Mouse (Mus musculus): Measurements from ENCODE around the gene Scaf1.
A peak's percentile ranks its signal among the peaks of the same experiment; 100 is the strongest.

Gene Scaf1

DNA sequence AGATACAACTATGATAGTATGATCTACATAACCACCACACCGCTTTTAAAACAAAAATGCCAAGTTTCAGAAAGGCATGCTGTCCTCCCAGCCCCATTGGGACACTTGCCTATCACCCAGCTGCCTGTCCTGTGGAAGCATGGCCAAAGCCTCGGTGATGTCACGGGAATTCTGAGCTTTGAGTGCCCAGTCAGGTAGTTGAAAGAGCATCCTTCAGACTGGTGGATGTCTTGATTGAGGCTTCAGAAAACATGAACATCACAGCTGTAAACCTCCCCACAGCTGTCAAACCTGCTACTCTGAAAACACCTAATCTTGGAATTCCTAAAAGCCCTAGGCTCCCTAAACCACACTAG is 2.1 kb downstream of the Scaf1 start:
- no peak for DNase-seq (ENCODE audit: low spot score in 2 of 2)

DNA sequence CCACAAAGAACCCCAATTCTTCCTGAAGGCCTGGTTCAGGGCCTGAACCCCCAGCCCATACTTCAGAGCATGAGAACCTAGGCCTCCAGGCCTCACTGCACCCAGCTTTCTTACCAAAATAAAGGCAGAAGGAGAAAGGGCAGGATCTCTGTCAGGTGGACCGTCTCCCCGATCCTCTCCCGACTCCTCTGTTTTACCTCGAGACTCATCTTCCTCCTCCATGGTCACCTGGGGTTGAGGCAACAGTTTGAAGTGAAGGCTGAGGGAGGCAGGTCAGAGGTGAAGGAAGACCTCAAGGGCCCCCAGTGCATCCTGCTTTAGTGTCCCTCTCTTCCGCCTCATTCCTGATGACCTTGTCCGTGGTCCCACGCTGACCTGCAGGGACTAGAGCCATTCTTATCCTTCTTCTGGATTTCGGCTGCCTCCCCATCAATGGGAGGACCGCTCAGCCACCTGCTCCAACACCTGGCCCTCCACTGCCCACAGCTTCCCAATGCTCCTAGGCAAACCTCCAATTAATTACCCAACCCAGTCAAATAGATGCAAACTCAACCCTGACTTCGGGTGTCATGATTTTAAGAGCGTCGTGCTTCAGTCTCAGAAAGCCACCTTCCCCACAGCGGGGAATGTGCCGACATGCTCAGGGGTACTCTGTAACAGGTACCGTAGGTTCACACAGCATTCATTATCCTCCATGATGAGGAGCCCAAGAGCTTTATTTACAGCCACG is 2.6 kb downstream of the Scaf1 start:
- DNase-seq (ENCODE audit: low spot score in 2 of 2) = no peak

DNA sequence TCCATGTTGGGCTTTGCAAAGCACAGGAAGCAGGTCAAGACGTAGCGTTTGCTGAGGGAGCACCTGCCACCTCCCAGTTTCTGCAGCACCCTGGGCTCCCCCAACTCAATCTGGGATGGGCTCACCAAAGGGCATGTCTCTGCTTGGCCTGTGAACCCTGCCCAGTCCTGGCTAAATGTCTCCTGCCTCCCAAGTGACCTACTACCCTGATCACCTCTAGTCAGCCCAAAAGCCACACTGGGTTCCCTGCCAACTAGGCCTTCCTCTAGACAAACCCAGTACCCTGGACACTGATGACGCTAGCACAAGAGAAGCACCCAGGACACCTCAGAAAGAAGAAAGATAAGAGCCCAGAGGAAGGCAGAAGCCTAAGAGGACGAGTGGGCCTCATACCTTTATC is 3.3 kb downstream of the Scaf1 start:
- no peak for DNase-seq (ENCODE audit: low spot score in 2 of 2)

DNA sequence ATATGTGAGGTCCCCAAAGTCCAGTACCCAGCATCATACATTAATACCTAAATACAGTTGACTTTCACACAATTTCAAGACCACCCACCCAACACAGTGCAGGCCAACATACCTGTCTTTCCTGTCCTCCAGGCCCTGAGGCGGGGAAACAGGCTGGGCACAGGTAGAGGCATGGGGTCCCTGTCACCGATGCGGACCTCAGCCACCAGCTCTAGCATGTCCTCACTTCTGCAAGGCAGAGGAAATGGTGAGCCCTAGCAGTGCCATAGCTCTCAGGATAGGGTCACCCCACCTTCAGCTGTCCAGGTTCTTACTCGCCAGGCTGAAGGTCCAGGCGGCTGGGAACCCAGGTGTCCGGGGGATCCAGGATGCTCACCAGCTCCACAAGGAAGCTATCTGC is 4.2 kb downstream of the Scaf1 start:
- DNase-seq (ENCODE audit: low spot score in 2 of 2) = no peak

DNA sequence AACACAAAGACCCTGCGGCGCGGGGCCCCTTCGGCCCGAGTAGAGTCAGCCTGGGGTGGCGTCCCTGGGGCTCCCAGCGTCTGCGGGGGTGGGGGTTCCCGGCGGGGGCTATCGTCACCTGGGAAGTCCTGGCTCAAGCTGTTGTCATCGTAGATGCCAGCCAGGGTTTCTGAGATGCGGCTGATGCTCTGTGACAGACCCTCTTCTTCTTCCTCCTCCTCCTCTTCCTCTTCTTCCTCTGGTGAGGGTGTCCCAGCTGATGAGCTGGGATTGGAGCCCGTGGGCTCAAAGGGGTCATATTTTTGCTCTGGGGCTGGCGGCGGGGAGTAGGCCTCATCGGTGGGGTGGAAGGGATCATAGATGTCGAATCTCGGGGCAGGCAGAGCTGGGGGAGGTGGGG is 7.8 kb downstream of the Scaf1 start:
- DNase-seq (ENCODE audit: low spot score in 2 of 2) = no peak

DNA sequence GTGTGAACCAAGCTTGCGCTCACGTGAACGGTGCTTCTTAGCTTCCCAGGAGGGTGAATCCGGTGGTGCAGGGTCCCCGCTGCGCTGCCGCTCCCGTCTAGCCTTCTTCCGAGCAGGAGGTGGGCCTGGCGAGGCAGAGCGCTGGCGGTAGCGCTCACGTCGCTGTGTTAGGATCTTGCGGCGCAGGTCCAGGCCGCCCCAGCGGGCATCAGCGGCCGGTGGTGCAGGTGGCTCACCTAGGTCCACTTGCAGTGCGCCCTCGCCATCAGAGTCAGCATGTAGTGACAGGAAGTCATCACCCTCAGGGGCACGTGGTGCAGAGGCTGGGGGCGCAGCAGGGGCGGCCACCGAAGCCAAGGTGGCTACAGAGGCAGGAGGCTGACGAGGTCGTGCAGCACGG is 8.3 kb downstream of the Scaf1 start:
- DNase-seq (ENCODE audit: low spot score in 2 of 2) = no peak

DNA sequence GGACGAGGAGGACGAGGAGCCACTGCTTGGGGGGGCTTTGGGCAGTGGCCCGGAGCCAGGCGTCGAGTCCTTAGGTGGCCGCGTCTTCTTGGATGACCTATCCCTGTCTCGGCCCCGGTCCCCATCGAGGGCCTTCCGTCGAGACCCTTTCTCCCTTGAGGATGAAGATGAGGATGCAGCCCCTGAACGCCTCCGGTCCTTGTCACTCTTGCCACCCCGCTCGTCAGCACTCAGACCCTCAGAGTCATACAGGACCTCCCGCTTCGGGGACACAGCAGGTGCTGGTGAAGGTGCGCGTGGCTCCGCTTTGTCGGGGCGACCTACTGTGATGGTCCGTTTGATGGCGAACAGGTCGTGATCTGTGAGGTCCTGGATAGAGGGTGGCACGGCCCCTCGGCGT is 9.0 kb downstream of the Scaf1 start:
- DNase-seq (ENCODE audit: low spot score in 2 of 2) = no peak

DNA sequence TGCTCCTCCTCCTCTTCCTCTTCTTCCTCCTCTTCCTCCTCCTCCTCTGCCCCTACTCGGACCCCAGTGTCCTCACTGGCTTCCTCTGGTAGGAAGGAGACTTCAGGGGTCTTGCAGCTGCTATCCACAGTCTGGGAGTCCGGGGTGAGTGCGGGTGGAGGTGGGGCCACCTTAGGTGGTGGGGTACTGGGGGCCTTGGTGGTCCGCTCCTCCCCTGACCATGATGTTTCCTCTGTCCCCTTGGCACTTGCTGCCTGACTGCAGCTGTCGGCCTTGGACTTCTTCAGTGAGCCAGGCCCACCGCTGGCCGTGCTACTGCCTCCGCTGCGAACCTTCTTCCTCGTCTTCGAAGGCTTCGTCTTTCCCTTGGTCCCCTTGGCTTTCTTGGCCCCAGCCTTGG is 9.7 kb downstream of the Scaf1 start:
- DNase-seq (ENCODE audit: low spot score in 2 of 2) = no peak

DNA sequence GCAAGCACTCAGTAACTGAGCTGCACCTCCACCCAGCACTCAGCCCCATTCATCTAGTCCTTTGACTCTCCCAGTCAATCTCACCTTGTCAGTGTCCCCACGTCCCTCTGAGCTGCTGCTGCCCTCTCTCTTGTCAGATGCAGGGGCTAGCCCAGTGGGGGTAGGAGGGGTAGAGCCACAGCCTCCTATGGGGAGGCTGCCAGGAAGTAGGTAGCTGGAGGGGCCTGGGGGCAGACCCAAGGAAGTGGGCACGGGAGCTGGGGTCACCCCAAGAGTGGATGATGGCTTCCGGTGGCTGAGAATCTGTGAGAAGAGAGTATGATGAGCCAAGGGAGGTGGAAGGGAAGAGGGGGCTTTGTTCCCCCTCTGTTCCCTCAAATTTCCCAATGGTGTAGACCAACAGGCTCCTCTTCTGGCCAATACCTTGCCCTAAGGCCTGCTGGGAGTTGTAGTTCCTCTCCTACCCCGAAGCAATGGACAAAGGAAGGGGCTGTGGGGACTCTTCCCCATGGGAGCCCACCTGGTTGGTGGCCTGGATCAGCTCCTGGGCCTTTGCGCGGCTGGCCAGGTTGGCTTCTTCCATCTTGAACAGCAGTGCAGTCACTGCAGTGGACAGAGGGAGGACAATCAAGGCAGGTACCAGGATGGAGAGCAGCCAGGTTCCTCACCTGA is 10.7 kb downstream of the Scaf1 start:
- no peak for DNase-seq (ENCODE audit: low spot score in 2 of 2)

DNA sequence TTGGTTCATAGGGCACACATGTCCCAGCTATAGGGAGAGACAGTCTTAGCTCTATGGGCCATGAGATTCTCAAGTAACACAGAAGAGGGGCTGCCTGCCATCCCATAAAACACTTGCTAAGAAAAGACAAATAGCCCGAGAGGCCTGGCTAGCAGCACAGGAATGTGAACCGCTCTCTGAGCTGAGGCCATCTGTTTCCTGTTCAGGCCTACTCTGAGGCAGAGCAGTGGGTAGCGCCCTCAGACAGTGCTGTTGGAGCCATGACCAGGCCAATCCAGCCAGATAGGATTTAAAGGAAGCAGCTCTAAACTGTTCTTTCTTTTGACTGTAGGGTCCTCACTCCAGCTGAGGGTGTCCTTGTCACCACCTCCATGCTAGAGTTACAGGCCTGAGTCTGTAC is 11.6 kb downstream of the Scaf1 start:
- DNase-seq (ENCODE audit: low spot score in 2 of 2) = no peak

DNA sequence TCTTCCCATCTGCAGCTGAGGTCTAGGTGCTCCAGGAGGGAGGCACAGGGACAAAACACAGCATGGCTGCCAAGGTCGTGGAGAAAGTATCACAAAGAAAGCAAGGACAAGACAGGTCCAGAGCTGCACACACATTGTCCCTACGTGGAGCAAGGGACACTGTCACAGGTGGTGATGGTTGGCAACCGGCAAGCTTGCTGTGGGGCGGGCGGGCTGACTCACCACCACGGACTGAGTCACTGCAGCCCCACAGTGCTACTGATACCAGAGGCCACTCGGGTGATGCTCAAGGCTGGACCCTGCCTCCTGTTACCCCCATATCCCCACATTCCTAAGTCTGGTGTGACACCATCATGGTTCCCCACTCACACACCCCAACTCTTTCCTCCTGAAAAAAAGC is 13.7 kb downstream of the Scaf1 start:
- DNase-seq (ENCODE audit: low spot score in 2 of 2) = no peak

DNA sequence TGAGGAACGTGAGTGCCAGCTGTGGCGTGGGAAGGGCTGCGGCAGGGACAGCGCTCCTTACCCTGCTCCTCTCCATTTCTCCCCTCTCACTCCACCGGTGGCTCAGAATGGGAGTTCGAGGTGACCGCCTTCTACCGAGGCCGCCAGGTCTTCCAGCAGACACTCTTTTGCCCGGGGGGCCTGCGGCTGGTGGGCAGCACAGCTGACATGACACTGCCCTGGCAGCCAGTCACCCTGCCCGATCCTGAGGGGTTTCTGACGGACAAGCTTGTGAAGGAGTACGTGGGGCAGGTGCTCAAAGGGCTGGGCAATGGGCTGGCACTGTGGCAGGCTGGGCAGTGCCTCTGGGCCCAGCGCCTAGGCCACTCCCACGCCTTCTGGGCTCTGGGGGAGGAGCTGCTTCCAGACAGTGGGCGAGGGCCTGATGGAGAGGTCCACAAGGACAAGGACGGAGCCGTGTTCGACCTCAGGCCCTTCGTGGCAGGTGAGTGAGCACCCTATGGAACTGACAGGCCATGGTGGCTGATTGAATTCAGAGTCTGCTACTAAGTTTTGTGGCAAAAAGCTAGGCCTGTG is 15.5 kb downstream of the Scaf1 start:
- DNase-seq (ENCODE audit: low spot score in 2 of 2) = no peak

DNA sequence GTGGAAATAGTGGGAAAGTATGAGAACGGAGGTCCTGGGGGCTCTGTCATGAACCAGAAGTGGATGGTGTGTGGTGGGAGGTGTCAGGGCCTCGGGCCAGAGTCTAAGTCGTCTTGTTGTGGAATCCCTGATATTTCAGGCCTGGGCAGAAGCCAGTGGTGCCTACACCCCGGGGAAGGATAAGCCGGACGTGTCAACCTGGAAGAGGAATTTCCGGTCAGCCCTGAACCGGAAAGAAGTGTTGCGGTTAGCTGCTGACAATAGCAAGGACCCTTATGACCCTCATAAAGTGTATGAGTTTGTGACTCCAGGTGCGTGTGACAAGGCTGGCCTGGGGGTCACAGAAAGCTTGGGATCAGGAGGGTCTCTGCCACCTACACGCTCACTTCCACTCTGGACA is 16.4 kb downstream of the Scaf1 start:
- DNase-seq (ENCODE audit: low spot score in 2 of 2) = no peak

DNA sequence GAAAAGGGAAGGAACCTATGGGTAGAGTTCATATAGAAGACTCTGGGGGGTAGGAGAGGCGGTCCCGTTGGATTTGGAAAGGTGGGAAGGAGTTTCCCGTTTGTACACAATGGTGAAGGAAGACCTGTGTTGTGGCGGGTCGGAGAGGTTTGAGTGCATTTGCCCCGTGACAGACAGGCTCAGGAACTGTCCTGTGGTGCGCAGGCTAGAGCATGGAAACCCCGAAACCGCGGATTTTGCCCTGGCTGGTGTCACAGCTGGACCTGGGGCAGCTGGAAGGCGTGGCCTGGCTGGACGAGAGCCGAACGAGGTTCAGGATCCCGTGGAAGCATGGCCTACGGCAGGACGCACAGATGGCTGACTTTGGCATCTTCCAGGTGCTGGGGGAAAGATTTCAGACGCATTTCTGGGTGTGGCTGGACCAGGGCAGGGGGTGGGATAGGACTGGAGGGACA is 17.6 kb downstream of the Scaf1 start, which contains the start of gene Bcl2l12:
Gene Bcl2l12 (minus strand): TSS at position 212 of the 455 bp plus-strand sequence.
- no peak for DNase-seq (ENCODE audit: low spot score in 2 of 2)

DNA sequence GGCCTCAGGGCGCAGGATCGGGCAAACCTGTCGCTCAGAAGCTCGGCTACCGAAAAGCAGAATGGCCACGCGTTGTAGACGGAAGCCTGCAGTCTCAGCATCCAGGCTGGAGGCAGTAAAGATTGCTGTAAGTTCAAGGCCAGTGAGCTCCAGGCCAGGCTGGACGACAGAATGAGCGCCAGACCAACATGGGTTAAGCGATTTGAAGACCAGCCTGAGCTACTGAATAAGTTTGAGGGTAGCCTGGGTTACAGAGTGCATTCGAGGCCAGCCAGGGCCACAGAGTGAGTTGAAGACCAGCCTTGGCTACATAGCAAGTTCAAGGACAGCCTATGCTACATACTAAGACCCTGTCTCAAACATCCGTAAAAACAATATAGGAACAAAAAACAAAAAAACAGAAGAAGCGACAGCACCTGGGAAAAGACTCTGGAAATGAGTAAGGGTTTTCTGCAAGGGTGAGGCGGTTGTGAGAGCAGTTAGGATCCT is 18.2 kb downstream of the Scaf1 start:
- no peak for DNase-seq (ENCODE audit: low spot score in 2 of 2)

DNA sequence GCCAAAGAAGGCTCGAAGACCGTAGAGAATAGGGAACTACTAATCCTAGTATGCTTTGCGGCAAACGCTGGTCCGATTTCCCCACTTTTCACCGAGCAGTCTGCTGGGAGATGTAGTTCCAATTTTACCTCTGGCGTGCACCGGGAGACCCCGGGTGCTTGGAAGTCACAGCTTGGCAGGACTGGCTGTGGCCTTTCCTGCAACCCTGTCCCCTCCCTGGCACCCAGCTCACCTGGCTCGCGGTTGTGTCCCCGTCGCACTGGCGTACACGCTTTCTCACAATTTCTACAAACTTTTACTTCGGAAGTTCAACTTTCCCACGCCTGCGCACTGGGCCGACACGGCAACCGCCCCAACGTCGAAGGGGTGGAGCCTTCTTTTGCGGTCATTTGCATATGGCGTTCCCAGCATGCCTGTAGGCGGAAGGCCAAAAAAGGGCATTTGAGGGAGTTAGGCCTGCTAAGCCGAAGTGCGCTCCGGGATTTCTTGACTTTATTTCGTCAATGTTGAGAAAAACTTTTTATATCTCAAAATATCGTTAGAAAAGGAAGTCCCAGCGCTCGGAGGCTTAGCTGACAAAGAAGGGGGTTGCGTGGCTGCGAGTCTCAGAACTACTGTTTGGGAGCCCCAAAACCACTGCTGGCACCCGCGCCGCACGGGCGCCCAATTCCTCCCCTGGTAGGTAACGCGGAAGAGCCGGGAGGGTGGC is 18.8 kb downstream of the Scaf1 start, which contains the start of gene Irf3:
Gene Irf3 (plus strand): TSS at position 418 of the 709 bp plus-strand sequence.
- peak; percentile 87 to 96 for DNase-seq (ENCODE audit: low spot score in 2 of 2)

DNA sequence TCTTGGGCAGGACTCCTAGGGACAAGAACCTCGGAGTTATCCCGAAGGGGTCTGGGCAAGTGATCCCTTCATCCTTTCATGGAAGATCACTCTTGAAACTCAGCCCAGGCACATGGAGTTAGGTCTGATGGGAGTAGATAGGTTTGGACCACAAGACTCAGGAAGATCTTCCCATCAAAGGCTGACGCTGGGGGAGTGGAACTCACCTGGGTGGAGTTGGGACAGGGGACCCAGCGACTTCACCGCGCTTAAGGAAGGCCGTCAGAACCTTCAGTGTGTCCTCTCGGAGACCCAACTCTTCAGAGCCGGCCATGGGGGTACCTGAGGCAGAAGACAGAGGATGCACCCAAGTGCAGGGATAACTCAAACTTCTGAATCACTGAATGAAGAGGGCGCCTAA is 19.5 kb downstream of the Scaf1 start:
- no peak for DNase-seq (ENCODE audit: low spot score in 2 of 2)

DNA sequence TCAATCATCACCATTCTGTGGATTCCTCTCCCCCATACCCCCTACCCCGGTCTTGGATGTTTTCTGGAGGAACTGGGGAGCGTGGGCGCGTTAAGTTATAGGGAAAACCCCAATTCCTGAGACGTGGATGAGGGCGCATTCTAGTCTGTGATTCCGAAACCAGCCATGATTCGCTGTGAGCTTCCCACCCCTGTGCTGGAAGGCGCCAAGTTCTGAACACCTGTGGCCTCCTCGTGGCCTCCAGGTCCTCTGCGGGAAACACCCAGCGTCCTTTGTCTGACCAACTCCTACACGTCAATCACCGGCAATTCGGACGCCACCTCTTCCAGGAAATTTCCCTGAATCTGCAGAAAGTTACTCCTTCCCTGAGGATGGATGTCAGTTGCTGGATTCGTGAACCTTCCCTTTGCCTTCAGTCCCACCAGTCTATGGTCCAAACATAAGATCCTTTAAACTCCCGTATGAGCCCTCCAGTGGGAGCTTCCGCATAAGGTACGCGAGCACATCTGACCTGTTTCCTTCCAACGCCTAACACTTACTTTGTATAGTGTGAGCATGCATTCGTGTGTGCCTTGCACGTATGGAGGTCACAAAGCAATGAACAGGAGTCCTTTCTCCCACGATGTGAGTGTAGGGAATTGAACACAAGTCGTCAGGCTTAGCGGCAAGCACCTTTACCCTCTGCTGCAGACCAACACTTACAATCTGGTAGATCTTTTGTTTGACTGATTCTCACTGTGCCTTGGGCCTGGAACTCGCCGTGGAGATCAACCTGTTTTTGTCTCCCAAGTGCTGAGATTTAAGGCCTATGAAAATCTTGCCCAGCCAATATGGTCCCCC is 29.1 kb downstream of the Scaf1 start:
- no peak for DNase-seq (ENCODE audit: low spot score in 2 of 2)

DNA sequence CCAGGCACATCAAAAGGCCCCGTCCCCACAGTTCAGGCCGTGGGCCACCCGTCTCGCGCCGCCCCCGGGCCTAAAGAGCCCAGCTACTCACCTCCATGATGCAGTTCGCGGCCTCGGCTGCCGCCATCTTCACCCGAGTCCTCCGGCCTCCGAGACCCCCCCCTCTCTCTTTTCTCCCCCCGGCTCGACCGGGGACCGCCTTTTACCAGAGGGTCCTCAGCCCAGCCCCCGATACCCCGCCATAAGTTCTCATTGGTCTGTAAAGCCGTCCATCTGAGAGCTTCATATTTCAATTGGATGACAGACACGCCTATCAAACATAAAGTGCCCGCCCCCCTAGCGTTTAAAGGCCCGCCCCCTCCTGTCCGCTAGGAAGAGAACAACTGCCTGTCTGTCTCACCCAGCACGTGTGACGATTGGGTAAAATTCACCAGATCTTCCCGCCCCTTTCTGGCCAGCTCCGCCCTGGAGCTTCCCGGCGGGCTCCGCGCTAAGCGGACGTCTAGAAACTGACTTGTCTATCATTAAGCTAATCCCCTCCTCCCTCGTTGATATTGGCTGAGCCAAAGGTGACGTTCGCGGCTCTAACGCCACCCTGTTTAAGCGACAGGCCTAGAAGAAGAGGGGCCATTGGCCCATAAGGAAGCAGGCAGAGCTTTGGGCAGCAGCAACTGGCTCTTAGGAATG is 29.8 kb downstream of the Scaf1 start, which contains the start of gene Prmt1:
Gene Prmt1 (minus strand): TSS at position 377 of the 687 bp plus-strand sequence.
- peak; percentile 99 to 100 for DNase-seq (ENCODE audit: low spot score in 2 of 2)

DNA sequence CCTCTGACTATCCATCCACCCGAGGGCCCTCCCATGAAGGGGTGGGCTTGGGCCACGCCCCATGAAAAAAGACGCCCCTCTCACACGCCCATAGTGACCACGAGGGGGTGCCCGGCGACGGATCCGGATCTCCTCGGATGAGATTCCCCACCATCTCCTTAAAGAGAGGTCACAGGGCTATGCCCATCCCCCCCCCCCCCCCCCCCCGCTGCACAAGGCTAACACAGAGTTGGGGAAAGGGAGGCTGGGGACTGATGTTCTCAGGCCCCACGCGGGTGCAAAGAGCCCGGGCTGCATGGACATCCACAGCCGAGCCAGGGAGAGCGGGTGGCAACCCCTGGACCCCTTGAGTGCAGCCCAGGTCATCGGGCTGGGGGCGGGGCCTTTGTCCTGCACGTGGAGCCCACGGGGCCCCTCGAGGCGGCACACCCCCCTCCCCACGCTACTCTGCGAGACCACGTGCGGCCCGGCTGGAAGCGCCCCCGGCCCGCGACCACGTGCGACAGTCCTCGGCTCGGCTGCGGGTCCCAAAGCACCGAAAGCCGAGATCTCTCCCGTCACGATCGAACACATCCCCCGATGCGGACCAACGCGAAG is 30.5 kb downstream of the Scaf1 start:
- DNase-seq (ENCODE audit: low spot score in 2 of 2) = peak in 1 of 2 experiments; percentile 55
